Mouse (Mus musculus) cerebellum, postnatal 4 days (tissue): ENCODE results near the gene Iqsec3.

Source experiments
- DNase-seq, 2 experiments: peaks; one replicate each; pipeline ENCODE4 v3.0.0; 2022; ENCODE audit warnings: low spot score in 2 of 2, mixed read lengths in 1 of 2

Iqsec3 gene

GRCm38 (mm10) chr6:121454549-121455494 is 18.7 kb downstream of the Iqsec3 start:
- DNase-seq: peak in 1 of 2 experiments; percentile 11

GRCm38 (mm10) chr6:121453776-121454175 is 19.7 kb downstream of the Iqsec3 start:
- DNase-seq: no peak

- no peak for DNase-seq
Measured at GRCm38 (mm10) chr6:121451703-121452102, 21.8 kb downstream of the Iqsec3 start.

GRCm38 (mm10) chr6:121440696-121441220 is 32.7 kb downstream of the Iqsec3 start:
- no peak for DNase-seq

- no peak for DNase-seq
Measured at GRCm38 (mm10) chr6:121424830-121425229, 48.6 kb downstream of the Iqsec3 start.

- DNase-seq: no peak
Measured at GRCm38 (mm10) chr6:121424403-121424802, 49.1 kb downstream of the Iqsec3 start.

GRCm38 (mm10) chr6:121412558-121413297 is 60.8 kb downstream of the Iqsec3 start:
- no peak for DNase-seq

GRCm38 (mm10) chr6:121407571-121408011 is 65.9 kb downstream of the Iqsec3 start:
- peak in 1 of 2 experiments; percentile 15 for DNase-seq

GRCm38 (mm10) chr6:121405311-121405710 is 68.2 kb downstream of the Iqsec3 start:
- no peak for DNase-seq

- no peak for DNase-seq
Measured at GRCm38 (mm10) chr6:121402661-121403244, 70.7 kb downstream of the Iqsec3 start.

- no peak for DNase-seq
Measured at GRCm38 (mm10) chr6:121401826-121402660, 71.4 kb downstream of the Iqsec3 start.

GRCm38 (mm10) chr6:121401140-121401539 is 72.3 kb downstream of the Iqsec3 start:
- DNase-seq: no peak

GRCm38 (mm10) chr6:121392610-121393252 is 80.7 kb downstream of the Iqsec3 start:
- no peak for DNase-seq

- no peak for DNase-seq
Measured at GRCm38 (mm10) chr6:121385397-121385796, 88.1 kb downstream of the Iqsec3 start.

GRCm38 (mm10) chr6:121382071-121382470 is 91.4 kb downstream of the Iqsec3 start:
- no peak for DNase-seq

- no peak for DNase-seq
Measured at GRCm38 (mm10) chr6:121380576-121380975, 92.9 kb downstream of the Iqsec3 start.

- no peak for DNase-seq
Measured at GRCm38 (mm10) chr6:121378256-121378655, 95.2 kb downstream of the Iqsec3 start.

- DNase-seq: no peak
Measured at GRCm38 (mm10) chr6:121376159-121376558, 97.3 kb downstream of the Iqsec3 start.

GRCm38 (mm10) chr6:121371197-121371980 is 102.1 kb downstream of the Iqsec3 start:
- no peak for DNase-seq

- DNase-seq: no peak
Measured at GRCm38 (mm10) chr6:121367099-121367498, 106.4 kb downstream of the Iqsec3 start.
